Mouse (Mus musculus): ENCODE measurements around the gene Gm10320. TPM values are rescaled to one million over a fixed set of nuclear protein-coding genes. Genes with fewer than 3 reads are reported as not detected.

Gm10320 gene
- polyA plus RNA-seq, 1 experiment from 2014 or later = not detected

DNA sequence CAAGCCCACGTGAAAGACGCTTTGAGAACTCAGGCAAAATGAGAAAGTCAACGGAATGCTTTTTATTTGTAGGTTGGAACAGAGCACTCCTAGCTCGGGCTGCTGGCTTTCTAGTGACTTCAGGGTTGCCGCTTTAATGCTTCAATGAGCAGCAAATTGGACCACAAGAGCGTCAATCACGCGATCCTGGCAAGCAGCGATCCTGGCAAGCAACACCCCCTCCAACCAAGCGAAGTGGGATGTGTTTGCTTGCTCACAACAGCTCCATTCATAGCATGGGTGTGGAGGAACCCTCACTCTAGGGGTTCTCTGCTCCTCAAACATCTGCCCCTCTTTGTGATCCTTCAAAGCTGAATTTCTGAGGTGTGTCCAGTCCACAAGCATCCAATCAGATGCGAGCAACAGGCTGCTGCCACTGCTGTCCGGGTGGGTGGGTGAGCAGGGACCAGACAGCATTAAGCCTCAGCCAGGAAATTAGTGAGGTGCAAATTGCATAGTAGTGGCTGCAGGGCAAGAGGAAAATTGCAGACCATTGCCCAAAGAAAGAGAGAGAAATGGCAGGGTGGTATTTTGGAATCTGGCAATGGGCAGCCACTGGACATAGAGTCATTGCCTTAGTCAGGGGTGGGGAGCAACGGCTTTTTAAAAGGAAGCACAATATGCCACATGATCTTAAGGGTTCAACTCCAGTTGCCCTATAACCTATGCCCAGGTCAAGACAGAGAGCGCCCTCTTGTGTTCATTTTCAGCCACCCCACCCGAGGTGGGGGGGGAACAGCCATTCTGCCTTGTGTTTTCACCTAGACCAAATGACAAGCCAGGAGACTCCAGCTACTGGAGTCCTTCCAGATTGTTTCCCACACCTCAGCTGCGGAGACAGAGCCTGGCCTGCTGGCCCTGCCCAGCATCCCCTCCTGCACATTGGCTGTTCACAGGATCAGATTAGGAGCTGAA is 5.4 kb upstream of the Gm10320 start:
- Histone ChIP-seq H3K27ac (no peak overlapping the region), H3K36me3 (ENCODE audit: inconsistent target) (no peaks in the 10 kb centered on the region), H3K4me3 (ENCODE audit: inconsistent target) (no peak overlapping the region), H3K79me2 (ENCODE audit: inconsistent target) (no peaks in the 10 kb centered on the region)
- 34% methylated on average over 16 of the region's 16 CpGs for WGBS (ENCODE audit: missing documents)

DNA sequence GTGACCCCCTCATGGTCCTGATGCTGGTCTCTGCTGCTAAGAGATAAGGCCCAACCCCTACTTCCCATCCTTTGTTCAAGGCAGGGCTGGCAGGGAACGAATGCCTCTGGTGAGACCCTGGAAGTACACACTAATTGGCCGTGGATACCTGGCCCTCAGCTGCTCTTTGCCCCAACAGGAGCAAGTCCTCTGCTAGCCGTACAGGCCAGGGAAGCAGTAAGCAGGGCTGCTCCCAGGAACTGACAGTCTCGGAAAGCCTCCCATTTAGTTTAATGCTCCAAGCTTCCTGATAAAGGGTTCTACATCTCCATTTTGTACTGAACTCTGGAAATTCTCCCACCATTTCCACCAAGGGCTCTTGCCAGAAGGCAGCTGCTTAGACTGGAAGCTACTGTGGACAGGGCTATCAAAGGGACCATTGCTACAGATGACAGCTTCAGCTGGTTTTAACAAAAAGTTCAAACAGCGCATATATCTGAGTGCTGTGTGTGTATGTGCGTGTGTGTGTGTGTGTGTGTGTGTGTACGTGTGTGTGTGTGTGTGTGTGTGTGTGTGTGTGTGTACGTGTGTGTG is 2.8 kb upstream of the Gm10320 start:
- no peaks in the 10 kb centered on the region for H3K36me3 ChIP-seq (ENCODE audit: inconsistent target)
- 82% methylated on average over 5 of the region's 8 CpGs for WGBS (ENCODE audit: missing documents)
- H3K27ac ChIP-seq = no peak overlapping the region
- no peak overlapping the region for H3K4me3 ChIP-seq (ENCODE audit: inconsistent target)
- no peaks in the 10 kb centered on the region for H3K79me2 ChIP-seq (ENCODE audit: inconsistent target)

DNA sequence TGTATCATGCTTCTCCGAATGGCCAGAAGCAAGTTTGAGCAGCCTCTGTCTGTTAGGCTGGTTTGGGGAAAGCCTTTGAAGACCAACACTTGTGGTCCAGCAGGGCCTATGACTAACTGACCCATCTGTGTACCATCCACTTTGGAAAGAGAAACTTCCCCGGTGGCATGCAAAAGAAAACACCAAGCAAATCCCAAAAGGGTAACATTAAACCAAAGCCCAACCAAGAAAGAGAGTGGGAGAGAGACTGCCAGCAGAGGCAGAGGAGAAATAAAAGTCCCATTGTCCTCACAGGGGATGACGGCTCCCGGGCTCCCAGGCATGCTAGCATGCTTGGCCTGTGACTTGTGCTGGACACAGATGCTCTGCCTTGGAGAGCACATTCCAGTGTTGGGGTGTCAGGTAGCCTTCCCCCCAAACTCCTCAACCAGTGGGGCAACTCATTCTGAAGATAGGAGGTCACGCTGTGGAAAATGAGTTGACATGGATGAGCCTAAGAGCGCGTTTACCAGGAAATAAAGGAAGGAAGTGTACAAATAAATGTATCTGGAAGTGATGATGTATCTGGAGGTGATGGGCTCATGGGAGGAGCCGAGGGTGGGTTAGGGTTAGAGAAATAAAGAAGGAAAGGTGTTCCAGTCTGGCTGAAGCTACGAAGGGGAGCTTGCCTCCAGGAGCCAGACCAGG is 911 bp upstream of the Gm10320 start:
- Histone ChIP-seq H3K36me3 (ENCODE audit: inconsistent target) (no peaks in the 10 kb centered on the region), H3K79me2 (ENCODE audit: inconsistent target) (no peaks in the 10 kb centered on the region), H3K27ac (no peak overlapping the region), H3K4me3 (ENCODE audit: inconsistent target) (no peak overlapping the region)
- 78% methylated on average over 9 of the region's 9 CpGs for WGBS (ENCODE audit: missing documents)

DNA sequence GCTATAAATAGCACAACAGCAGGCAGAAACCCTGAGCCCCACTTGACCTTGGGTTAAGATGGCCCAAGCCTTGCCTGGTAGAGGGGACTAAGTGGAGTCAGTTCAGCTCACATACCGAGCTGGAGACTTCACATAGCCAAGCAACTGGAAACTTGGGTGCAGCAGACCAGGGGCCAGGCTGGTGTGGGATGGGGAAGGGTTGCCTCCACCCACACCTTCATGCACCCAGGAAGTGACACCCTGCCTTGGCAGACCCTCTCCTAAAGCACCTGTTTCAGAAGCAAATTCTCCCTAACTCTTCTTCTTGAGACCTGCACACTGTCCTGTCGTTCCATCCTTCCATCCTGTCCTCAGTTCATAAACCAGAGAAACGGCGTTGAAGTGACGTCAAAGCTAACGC is 5.1 kb downstream of the Gm10320 start:
- 92% methylated on average over 6 of the region's 6 CpGs for WGBS (ENCODE audit: missing documents)
- no peaks in the 10 kb centered on the region for H3K36me3 ChIP-seq (ENCODE audit: inconsistent target)
- no peaks in the 10 kb centered on the region for H3K79me2 ChIP-seq (ENCODE audit: inconsistent target)
- no peak overlapping the region for H3K27ac ChIP-seq
- H3K4me3 ChIP-seq (ENCODE audit: inconsistent target) = no peak overlapping the region

DNA sequence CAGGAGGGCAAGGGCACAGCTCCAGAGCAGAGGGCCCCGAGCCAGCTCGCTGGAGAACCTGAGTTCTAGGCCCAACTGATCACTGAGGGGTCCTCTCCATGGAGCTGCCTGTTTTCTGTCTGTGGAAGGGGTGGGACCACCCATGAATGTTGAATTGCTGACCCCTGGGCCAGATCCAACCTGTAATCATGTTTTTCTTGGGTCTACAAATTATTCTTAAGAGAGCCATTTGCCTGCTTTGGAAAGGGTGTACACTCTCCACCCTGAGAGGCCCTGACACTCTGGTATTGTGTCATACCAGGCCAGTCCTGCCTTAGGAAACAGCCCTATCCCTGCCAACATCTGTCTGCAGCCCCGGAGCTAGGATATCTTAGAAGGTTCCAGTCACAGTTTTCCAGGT is 5.6 kb downstream of the Gm10320 start:
- H3K27ac ChIP-seq = no peak overlapping the region
- WGBS (ENCODE audit: missing documents) = 90% methylated on average over 3 of the region's 3 CpGs
- no peaks in the 10 kb centered on the region for H3K36me3 ChIP-seq (ENCODE audit: inconsistent target)

DNA sequence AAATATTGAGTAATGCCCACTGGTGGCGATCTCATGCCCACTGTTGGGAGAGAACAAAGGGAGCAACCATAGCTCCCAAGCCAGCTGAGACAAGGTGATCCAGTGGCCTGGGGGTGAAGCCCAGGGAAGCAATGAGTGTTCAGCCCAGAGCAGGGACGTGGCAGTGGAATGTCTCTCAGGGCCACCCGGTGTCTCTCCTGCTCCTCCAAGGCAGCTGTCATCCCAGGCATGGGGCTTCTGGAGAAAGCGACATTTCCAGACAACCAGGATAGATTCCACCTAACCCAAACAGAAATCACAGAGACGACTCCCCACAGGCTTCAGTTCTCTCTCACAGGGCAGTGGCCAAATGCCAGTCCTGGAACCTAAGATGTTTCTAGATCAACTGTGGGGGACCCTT is 6.4 kb downstream of the Gm10320 start:
- no peak overlapping the region for H3K4me3 ChIP-seq (ENCODE audit: inconsistent target)
- WGBS (ENCODE audit: missing documents) = 86% methylated on average over 5 of the region's 5 CpGs

More for the DNA sequence above, 5.6 kb downstream of the Gm10320 start:
- Histone ChIP-seq H3K4me3 (ENCODE audit: inconsistent target) (no peak overlapping the region), H3K79me2 (ENCODE audit: inconsistent target) (no peaks in the 10 kb centered on the region)

DNA sequence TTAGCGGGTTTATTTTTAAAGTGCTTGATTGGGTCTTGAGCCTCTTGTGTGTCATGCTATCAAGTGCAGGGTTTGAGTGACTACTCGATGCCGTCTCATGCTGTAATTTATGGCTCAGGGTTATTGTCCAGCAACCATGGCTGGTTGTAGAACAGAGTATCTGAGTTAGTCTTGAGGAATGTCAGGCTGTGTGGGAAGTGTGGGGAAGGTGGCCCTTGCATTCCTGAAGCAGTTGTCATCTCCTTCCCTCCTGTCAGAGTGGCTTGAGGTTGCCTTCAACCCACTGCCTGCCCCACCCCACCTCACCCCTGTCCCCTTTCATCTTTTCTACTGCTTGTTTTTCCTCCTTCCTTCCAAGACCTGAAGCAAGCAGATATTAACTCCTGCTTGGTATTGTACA is 13.8 kb downstream of the Gm10320 start:
- no peaks in the 10 kb centered on the region for H3K36me3 ChIP-seq (ENCODE audit: inconsistent target)
- 74% methylated on average over 3 of the region's 3 CpGs for WGBS (ENCODE audit: missing documents)
- no peaks in the 10 kb centered on the region for H3K79me2 ChIP-seq (ENCODE audit: inconsistent target)
- H3K27ac ChIP-seq = no peak overlapping the region
- no peak overlapping the region for H3K4me3 ChIP-seq (ENCODE audit: inconsistent target)

More for the DNA sequence above, 6.4 kb downstream of the Gm10320 start:
- H3K79me2 ChIP-seq (ENCODE audit: inconsistent target) = no peaks in the 10 kb centered on the region
- H3K36me3 ChIP-seq (ENCODE audit: inconsistent target) = no peaks in the 10 kb centered on the region
- no peak overlapping the region for H3K27ac ChIP-seq

DNA sequence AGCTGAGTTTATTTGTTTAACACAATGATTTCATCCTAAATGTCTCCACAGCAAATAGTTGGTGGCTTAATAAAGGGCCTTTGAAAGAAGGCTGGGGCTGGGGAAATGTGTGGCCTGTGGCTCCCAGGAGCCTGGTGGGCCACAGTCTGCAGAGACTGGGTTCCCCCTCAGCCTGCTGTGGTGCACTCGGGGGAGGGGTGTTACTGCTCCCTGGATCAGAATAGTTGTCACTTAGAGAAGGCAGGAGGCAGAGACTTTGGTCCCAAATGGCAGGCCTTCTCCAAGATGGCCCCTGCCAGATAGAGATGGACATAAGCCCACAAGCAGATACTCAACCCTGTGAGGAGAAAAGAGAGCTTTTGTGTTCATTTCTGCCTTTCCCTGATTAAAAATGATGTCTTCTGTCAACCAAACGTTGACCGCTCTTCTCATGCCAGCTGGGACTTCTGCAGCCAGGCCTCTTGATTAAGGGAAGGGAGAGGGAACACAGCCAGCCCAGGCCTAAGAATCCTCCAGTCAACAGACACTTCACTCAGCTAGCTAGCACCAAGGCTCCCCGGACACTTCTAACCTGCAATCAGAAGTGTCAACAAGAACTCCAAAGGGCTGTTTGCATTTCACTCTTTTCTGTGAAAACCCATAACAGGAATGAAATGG is 14.8 kb downstream of the Gm10320 start:
- Histone ChIP-seq H3K27ac (no peak overlapping the region), H3K4me3 (ENCODE audit: inconsistent target) (no peak overlapping the region), H3K36me3 (ENCODE audit: inconsistent target) (no peaks in the 10 kb centered on the region), H3K79me2 (ENCODE audit: inconsistent target) (no peaks in the 10 kb centered on the region)
- 86% methylated on average over 4 of the region's 4 CpGs for WGBS (ENCODE audit: missing documents)

DNA sequence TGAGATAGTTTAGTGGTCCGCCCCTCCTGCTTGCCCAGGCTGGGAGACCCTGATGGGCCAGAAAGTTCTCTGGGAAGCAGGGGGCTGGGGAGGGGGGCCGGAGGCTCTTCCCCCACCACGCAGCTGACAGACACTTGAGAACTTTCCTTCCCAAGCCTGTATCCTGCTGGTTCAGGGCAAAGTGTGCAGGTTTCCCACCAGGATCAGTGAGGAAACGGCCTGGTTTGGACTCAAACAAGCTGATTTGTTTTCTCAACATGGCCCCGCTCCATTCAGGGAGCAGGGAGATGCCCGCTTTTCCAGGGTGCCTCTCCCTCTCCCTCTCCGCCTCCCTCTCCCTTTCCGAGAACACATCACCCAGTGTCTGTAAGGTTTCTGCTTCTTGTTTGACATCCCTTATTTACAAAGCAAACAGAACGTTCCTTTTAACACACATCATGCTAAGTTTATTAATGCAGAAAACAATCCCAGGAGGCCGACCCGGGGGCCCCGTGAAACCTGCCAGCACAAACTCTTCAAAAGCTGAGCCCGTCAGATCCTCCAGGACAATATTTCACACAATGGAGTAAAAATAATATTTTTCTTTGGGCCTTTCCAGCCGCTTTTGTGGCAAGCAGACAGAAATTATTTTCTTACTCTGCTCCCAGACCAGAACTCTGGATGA is 15.5 kb downstream of the Gm10320 start:
- Histone ChIP-seq H3K4me3 (ENCODE audit: inconsistent target) (no peak overlapping the region), H3K36me3 (ENCODE audit: inconsistent target) (no peaks in the 10 kb centered on the region), H3K79me2 (ENCODE audit: inconsistent target) (no peaks in the 10 kb centered on the region), H3K27ac (no peak overlapping the region)
- 80% methylated on average over 12 of the region's 14 CpGs for WGBS (ENCODE audit: missing documents)

DNA sequence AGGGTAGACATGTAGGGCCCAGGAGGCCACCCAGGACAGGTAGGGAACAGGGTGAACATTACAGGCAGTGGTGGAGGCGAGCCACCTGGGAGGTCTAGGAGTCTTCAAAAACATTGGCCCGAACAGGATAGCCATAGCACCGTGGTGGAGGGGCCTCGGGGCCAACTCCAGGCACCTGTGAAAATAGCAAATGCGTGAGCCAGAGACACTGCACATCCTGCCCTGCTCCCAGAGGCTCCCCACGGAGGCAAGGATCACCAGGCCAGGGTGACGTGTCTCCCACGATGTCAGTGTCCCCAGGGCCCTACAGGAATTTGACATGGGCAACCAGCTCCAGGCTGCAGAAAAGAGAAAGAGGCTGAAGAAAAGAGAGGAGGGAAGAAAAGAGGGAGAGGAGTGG is 16.1 kb downstream of the Gm10320 start:
- H3K27ac ChIP-seq = no peak overlapping the region
- no peaks in the 10 kb centered on the region for H3K79me2 ChIP-seq (ENCODE audit: inconsistent target)
- H3K36me3 ChIP-seq (ENCODE audit: inconsistent target) = no peaks in the 10 kb centered on the region
- H3K4me3 ChIP-seq (ENCODE audit: inconsistent target) = no peak overlapping the region
- WGBS (ENCODE audit: missing documents) = 60% methylated on average over 7 of the region's 8 CpGs

DNA sequence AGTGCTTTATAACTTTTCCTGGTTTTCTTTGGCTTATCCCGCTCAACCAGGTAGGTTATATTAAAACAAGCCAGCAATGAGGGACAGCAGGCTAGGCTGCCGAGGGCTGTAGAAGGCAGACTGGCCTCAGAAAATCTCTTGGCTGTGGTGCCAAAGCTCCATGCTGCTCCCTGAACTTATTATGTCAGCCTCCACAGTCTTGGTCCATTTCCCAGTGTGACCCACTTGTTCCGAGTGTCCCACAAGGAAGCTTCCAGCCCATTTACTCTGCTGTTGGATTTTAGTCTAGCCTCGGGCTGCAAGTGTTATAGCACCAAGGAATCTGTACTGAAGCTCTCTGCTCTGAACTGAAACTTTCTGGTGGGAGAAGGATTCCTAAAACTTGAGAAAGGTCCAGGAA is 18.8 kb downstream of the Gm10320 start:
- Histone ChIP-seq H3K27ac (no peak overlapping the region), H3K79me2 (ENCODE audit: inconsistent target) (no peaks in the 10 kb centered on the region), H3K4me3 (ENCODE audit: inconsistent target) (no peak overlapping the region), H3K36me3 (ENCODE audit: inconsistent target) (no peaks in the 10 kb centered on the region)
- 87% methylated on average over 4 of the region's 4 CpGs for WGBS (ENCODE audit: missing documents)

DNA sequence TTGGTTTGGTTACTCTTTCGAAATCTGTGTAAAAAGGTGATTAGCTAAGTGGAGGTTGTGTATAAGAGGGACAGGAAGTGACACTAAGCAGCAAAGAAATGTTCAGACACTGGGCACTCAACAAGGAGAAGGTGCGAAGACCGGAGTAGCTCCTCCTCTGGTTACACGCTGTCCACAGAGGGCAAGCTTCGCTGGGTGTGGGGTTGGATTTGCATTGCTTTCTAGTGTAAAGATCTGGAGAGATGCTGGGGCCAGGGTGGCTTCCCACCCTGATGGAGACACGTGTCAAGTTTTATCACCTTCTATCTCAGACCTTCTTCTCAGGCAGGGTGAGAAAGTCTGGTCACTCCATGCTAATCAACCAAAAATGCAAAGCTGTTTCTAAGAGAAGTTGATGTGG is 20.0 kb downstream of the Gm10320 start:
- WGBS (ENCODE audit: missing documents) = 46% methylated on average over 6 of the region's 6 CpGs

DNA sequence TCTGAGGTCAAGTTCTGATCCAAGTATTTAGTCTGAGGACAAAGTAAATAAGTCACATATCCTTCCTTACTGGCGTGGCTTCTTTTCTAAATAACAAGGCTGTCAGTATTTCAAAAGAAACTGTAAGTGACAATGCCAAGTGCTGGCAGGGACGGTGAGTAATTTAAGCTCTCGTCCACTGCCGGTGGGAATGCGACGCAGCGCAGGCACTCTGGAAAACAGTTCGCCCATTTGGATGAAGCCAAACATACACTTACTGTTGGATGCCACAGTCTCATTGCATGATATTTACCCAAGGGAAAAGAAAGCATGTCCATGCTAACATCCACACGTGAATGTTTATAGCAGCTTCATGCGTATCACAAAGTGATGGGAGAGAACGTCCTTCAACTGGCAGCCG is 21.5 kb downstream of the Gm10320 start:
- Histone ChIP-seq H3K4me3 (ENCODE audit: inconsistent target) (no peak overlapping the region), H3K79me2 (ENCODE audit: inconsistent target) (no peaks in the 10 kb centered on the region), H3K36me3 (ENCODE audit: inconsistent target) (no peaks in the 10 kb centered on the region), H3K27ac (no peak overlapping the region)
- WGBS (ENCODE audit: missing documents) = 82% methylated on average over 11 of the region's 12 CpGs

More for the DNA sequence above, 20.0 kb downstream of the Gm10320 start:
- H3K79me2 ChIP-seq (ENCODE audit: inconsistent target) = no peaks in the 10 kb centered on the region
- no peaks in the 10 kb centered on the region for H3K36me3 ChIP-seq (ENCODE audit: inconsistent target)
- no peak overlapping the region for H3K27ac ChIP-seq
- H3K4me3 ChIP-seq (ENCODE audit: inconsistent target) = no peak overlapping the region

DNA sequence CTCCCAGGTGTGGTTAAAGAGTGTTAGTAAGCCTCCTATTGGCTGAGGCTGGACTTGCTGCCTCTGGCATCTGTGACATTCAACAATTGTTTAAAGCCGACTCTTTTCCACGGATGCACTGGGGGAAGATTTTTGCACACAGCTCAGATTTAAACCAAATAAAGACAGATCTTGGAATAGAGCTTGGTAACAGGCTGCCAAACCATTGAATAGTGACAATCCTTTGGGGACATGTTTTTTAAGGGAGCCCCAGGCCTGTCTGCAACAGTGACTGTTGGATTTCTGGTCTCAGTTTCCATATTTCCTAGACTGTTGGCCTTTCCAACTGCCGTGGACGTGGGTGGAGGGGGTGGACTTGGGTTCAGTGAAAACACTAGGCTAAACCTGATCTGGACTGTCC is 21.9 kb downstream of the Gm10320 start:
- WGBS (ENCODE audit: missing documents) = 79% methylated on average over 4 of the region's 4 CpGs
- no peaks in the 10 kb centered on the region for H3K79me2 ChIP-seq (ENCODE audit: inconsistent target)

More for the DNA sequence above, 21.9 kb downstream of the Gm10320 start:
- Histone ChIP-seq H3K36me3 (ENCODE audit: inconsistent target) (no peaks in the 10 kb centered on the region), H3K27ac (no peak overlapping the region), H3K4me3 (ENCODE audit: inconsistent target) (no peak overlapping the region)
